Mouse (Mus musculus) v-Abl transformed pro-B cells (cell line): ENCODE measurements around the gene Nlgn2.
"Not testable (repeated sequence)": the region's sequence is repeated elsewhere in the genome, so short reads cannot be mapped to it uniquely, and the experiment has no call there.

Experiments used
- in situ Hi-C, 2 experiments: fragments of 400-800 bp; cut with MboI; formaldehyde crosslinking; loops; one replicate each; pipeline ENCODE4 v1.15.1; 2025; ENCODE audit not compliant: unreplicated experiment in 2 of 2

Gene Nlgn2

GRCm38 (mm10) chr11:69867335-69867734 lies 29.8 kb upstream of the Nlgn2 start:
- in situ Hi-C loops: no loop called here

DNA sequence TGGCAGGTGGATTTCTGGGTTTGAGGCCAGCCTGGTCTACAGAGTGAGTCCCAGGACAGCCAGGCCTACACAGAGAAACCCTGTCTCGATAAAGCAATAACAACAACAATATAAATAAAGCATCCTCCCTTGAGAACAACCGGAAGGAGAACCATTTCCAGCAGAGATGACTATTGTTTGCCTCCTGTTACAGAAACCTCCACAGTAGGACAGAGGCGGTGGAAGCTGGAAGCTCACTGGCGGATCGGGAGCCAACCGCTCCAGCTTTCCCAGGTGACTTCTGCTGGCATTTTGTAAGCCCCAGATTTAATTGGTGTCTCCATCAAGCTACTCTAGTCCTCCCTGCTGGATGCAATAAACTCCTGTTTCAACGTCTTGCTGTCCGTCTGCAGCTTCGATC lies 28.0 kb upstream of the Nlgn2 start:
- in situ Hi-C loops: no loop called here

DNA sequence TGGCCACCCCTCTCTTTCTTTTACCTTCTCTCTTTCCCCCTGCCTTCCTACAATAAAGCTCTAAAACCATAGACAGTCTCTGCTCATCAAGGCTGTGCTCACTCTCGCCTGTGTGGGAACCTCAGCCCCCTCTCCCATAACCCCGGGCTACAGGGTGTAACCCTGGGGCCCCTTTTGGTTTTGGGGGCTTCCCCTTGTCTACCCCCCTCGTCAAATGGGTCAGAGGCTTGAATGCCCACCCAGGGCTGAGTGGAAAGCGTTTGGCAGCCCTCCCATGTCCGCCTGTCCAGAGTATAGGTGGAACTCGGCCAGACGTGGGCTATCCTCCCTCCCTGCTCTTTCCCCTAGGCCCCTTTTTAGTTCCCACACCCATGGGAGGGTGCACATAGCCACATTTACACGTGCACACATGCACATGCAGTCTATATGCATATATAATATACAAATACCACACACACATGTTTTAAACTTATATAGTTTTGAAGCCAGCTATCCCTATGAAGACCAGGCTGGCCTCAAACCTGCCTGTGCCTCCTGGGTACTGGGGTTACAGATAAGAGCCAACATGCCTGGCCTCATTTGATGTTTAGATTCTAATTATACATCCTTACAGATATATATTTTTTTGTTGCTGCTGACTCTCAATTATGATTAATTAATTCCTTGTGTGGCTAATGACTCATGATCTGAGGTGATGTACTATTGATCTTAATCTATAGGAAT lies 26.7 kb upstream of the Nlgn2 start:
- in situ Hi-C loops: no loop called here

- in situ Hi-C loops: not testable (repeated sequence)
These were observed 26.1 kb upstream of the Nlgn2 start for GRCm38 (mm10) chr11:69863729-69864128.

DNA sequence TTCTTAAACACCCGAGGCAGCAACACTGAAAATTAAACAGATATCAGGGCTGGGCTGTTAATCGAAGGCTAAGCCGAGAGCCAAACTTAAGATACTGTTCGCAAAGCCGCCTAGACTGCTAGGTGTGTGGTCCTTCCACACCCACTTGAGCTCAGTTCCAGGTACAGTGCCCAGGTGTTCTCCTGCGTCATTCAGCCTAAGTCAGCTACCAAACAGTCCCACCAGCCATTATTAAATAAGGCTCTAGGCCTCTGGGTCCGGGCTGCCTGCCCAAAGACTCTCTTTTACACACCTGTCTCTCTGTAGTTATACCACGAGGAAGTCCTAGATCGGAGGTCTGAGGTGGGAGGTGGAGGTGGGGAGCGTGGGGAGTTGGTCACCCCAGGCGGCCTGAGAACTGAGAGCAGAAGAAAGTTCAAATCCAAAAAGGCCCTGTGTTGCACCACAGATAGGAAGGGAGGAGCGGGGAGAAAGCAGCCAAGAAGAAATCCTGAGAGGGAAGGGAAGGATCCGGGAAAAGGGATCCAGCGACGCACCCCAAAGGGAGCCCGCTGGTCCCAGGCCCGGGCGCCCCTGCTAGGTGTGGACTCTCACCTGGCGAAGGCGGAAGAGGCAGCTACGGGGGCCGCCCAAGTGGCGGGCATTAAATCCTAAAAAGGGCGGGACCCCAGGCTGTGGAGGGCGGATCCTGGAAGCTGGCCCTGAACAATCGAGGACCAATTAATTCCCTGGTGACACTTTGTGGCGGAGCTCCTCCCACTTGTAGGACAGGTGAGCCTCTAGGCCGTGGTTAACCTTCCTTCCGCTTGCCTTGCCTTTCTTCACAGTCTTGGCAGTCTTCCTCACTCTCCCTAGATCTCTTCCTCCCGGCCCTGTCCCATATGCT lies 20.8 kb upstream of the Nlgn2 start, which contains the start of gene Tnk1:
TSS of gene Tnk1 (minus strand) at position 618 of the 886 bp plus-strand sequence.
- in situ Hi-C loops: no loop called here

GRCm38 (mm10) chr11:69855347-69855746 lies 17.8 kb upstream of the Nlgn2 start:
- in situ Hi-C loops: no loop called here

- in situ Hi-C loops: no loop called here
These were observed 17.1 kb upstream of the Nlgn2 start for GRCm38 (mm10) chr11:69854680-69855079.

- in situ Hi-C loops: no loop called here
These were observed 16.4 kb upstream of the Nlgn2 start for GRCm38 (mm10) chr11:69853994-69854393.

- in situ Hi-C loops: no loop called here
These were observed 13.2 kb upstream of the Nlgn2 start for GRCm38 (mm10) chr11:69850754-69851153.

DNA sequence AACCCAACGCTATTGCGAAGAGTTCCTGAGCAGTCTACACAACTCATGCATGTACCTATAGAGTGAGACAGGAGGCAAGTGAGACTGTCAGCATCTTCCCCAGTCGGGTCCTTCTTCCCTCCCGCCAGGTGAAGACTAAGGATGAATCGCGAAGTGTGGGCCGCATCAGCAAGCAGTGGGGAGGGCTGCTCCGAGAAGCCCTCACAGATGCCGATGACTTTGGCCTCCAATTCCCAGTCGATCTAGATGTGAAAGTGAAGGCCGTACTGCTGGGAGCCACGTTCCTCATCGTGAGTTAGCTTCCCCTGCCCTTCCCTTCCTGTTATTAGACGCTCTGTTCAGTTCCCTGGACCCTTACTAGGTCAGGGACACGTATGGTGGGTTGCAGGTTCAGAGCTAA lies 12.3 kb upstream of the Nlgn2 start:
- in situ Hi-C loops: no loop called here

DNA sequence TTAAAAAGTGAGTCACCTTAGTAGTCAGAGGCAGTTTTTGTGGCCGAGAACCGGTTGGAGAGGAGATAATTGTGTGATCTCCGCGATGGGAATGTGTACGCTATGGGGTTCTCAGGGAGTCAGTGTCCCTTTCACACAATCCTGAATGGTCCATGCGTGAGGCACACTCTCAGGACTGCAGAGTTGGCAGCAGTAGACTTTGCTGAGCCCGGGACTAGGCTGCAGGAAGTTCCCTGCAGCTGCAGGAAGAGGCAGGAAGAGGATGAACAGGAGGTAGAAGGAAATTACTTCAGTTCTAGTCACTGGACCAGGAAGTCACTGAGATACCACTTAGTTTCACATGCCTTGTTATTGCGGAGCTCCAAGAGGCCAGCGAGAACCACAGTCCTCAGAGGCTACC lies 11.5 kb upstream of the Nlgn2 start:
- in situ Hi-C loops: no loop called here

DNA sequence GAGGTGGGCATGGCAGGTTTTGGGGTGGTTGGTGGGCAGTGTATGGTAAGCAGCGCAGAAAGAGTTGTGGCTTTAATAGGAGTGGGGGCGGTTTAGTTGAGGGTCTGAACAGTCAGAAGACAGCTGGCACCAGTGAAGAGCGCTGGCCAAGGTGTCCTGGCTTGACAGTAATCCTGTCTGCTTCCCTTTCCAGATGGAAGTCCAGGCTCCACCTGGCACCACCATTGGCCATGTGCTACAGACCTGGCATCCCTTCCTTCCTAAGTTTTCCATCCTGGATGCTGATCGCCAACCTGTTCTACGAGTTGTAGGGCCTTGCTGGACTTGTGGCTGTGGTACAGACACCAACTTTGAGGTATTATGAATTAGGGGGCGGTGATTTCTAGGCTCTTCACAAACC lies 10.4 kb upstream of the Nlgn2 start:
- in situ Hi-C loops: no loop called here

DNA sequence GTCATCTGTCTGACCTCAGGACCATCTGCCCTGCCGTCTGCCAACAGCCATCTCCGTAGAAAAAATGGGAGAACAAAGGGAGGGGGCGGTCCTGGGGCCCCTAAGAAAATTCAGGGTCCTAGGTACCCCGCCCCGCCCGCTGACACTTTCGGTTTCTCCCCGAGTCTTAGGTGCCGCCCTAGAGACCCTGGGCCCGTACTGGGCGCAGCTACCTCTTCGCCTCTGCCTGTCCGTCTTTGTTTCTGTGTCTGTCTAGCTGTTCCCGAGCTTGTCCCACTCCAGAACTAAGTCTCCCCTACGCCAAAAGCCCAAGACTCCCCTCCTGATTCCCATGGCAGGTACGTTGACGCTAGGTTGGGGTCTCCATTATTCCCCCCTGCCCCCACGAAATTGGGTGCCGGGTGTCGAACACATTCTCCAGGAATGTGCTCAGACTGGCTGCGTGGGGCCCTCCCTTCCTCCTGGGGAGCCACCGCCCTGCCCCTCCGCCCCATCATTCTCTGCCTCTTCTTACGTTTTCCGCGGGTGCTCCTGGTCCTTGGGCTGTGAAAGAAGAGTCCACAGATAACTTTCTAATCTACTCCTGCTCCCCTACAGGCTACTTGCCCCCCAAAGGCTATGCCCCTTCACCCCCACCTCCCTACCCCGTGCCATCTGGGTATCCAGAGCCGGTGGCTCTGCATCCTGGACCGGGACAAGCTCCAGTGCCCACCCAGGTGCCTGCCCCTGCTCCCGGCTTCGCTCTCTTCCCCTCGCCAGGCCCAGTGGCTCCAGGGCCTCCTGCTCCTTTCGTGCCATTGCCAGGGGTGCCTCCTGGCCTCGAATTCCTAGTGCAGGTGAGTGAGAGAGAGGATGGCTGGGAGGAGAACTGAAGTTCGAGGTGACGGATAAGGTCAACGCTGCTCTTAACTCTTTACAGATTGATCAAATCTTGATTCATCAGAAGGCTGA lies 9.4 kb upstream of the Nlgn2 start:
- in situ Hi-C loops: no loop called here

DNA sequence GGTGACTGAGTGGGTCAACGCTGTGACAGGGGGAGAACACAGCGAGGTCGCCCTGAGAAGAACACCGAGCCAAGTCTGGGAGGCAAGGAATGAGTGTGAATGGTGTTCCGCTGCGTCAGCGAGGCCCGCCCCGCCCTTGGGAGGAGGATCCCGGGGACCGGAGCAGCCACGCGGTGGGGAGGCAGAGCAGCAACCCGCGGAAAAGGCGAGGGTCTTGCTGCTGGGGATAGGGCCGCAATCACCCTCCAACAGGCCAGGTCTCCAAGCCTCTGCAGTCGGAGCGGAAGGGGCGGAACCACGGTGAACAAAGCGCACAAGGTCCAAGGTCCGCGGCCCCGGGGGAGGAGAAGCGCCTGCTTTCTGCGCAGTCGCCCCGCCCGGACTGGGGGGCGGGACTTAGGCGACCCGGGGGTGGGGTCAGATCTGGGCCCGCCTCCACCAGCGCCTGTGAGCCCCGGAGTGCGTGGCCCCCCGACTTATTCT lies 8.7 kb upstream of the Nlgn2 start, which contains the start of gene Plscr3:
TSS of gene Plscr3 (plus strand) at position 179 of the 483 bp plus-strand sequence.
- in situ Hi-C loops: no loop called here

DNA sequence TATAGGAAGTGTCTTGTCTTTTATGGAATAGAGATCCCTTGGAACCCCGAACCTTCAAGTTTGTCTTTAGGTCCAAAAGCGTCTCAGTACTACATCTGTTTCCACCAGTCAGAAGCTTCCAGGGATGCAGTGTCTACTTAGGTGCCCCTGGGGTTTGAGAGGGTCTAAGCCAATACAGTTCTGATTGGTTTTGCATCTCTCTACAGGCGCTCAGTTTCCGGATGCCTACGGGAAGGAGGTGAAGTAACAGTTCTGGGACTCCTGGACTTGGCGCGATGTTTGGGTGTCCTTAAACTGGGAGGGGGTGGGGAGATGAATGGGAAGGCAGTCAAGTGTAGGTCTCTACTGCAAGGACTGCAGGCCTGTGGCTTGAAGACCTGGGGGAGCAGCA lies 1.1 kb upstream of the Nlgn2 start:
- in situ Hi-C loops: no loop called here

GRCm38 (mm10) chr11:69837952-69838713 lies 549 bp upstream of the Nlgn2 start, which contains the start of gene Tmem256:
Gene Tmem256, plus strand, starts transcription at chr11:69838514.
- in situ Hi-C loops: no loop called here

DNA sequence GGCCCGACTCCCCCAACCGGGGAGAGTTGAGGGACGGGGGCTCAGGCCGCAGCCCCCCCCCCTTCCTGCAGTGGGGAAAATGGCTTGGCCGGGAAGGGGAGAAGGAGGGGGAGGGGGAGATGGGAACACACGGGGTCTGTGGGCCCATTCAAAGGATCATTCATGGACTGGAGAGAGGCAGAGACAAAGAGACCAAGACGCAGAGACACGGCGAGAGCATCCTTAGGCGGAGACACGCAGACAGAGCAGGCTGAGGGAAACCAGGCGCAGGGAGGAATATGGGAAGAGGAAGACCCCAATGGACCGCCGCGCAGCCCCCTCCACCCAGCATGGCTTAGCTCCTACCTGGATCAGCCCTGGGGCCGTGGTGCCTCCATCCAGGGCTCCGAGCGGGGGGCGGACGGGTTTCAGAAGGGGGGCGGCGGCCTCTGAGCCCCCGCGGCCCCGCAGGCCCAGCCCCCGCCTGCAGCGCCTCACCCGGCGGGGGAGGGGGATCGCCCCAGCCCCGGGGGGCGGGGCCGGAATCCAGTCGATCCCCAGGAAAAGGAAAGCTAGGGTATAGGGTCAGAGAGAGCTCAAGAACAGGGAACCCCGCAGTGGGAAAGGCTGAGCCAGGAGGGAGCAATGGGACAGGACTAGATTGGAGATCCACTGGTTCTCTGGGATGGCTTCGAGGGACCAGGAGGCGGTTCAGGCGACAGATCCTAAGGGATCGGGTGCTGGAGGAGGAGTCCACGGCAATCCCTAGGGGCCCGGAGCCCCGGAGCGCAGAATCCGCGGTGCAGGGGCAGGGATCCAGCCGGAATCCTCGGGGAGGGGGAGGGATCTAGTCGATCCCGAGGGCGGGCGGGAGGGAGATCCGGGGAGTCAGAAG lies 644 bp downstream of the Nlgn2 start:
- in situ Hi-C loops: no loop called here

DNA sequence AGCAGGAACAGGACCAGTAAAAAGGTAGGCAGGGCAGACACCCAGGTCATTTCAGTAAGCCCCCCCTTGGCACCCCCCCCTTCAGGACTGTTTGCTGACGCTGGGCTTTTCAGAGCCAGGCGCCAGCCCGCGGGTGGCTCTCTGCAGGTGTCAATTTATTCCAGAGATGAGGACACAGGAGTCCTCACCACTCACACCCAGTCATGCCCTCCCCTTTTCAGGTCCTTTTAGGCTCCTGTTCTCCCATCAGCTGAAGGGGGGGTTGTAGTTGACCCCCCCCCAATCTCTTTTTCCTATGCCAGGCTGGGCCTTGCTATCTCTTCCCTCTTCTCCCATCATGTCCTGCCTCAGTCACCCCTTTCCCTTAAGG lies 1.6 kb downstream of the Nlgn2 start:
- in situ Hi-C loops: no loop called here
